Mouse (Mus musculus) heart, embryonic 15.5 days (tissue): ENCODE measurements around the gene Ctsc. TPM values are rescaled to one million over a fixed set of nuclear protein-coding genes. Genes with fewer than 3 reads are reported as not detected.
A peak's percentile ranks its signal among the peaks of the same experiment; 100 is the strongest.

Experiments
- ATAC-seq: fragments of 200-750 bp; cut with Nextera tagmentation; replicated peaks from 2 replicates; pipeline ENCODE4 v1.8.0; 2017; ENCODE audit warnings: low read depth, moderate TSS enrichment; ENCODE audit not compliant: insufficient number of reproducible peaks, insufficient read depth, low FRiP score
- H3K27ac ChIP-seq: fragments of 300-500 bp; sonication (generic); 2 replicates; pipeline ENCODE4 v1.5.1; 2015; ENCODE audit warnings: mild to moderate bottlenecking, inconsistent platforms
- H3K27me3 ChIP-seq: fragments of 300-500 bp; sonication (generic); 2 replicates; pipeline ENCODE4 v1.6.1; 2015; ENCODE audit warnings: inconsistent platforms
- H3K36me3 ChIP-seq: fragments of 300-500 bp; sonication (generic); 2 replicates; pipeline ENCODE4 v1.6.1; 2015; ENCODE audit warnings: mild to moderate bottlenecking, inconsistent platforms
- H3K4me1 ChIP-seq: fragments of 300-500 bp; sonication (generic); replicated peaks from 2 replicates; pipeline ENCODE4 v1.6.1; 2015; ENCODE audit warnings: inconsistent platforms
- H3K4me2 ChIP-seq: fragments of 300-500 bp; sonication (generic); 2 replicates; pipeline ENCODE4 v1.6.1; 2015; ENCODE audit warnings: inconsistent platforms, mild to moderate bottlenecking, moderate library complexity
- H3K4me3 ChIP-seq: fragments of 300-500 bp; sonication (generic); 2 replicates; pipeline ENCODE4 v1.5.1; 2015; ENCODE audit warnings: mild to moderate bottlenecking, inconsistent platforms
- H3K9ac ChIP-seq: fragments of 300-500 bp; sonication (generic); 2 replicates; pipeline ENCODE4 v1.6.1; 2015; ENCODE audit warnings: mild to moderate bottlenecking, inconsistent platforms
- H3K9me3 ChIP-seq: fragments of 300-500 bp; sonication (generic); replicated peaks from 2 replicates; pipeline ENCODE4 v1.6.1; 2016; ENCODE audit warnings: inconsistent platforms
- WGBS: fragments of 180-500 bp; shearing (Covaris S2); methylation state at CpG from one replicate; pipeline ENCODE4 v1.1.7; 2015; ENCODE audit warnings: mixed read lengths; 5-methylcytosine and 5-hydroxymethylcytosine counted together
- polyA plus RNA-seq: library from polyadenylated mRNA; unstranded; fragments of >200 nt; fragmentation: Nextera tagmentation; extraction: Ambion mirVana; gene quantifications from 2 replicates; pipeline ENCODE4 v1.2.1, GENCODE M21; 2015

Gene Ctsc
- polyA plus RNA-seq, 1 experiment from 2014 or later: 35.6 TPM

DNA sequence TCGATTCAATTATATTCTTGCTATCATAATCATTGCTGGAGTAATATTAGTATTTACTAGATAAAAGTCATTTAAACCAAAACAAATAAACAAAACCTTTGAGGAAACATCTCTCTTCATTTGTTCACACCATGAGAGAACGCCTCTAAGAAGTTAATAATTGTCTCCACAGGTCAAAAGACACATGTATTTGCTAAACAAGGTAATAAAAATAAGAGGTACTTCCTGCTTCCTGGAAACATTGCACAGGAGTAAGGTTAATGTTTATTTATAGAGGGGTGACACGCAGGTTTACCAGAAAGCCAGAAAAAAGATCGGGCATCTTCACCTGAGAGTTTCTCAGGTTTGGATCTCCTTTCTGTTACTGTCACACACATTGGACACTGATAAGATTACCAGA lies 16.1 kb upstream of the Ctsc start:
- Histone ChIP-seq H3K27ac (no peak overlapping the region), H3K36me3 (no peaks in the 10 kb centered on the region), H3K4me2 (no peak overlapping the region), H3K27me3 (no peaks in the 10 kb centered on the region), H3K9ac (no peak overlapping the region), H3K9me3 (no peaks in the 10 kb centered on the region), H3K4me1 (no peaks in the 10 kb centered on the region), H3K4me3 (no peak overlapping the region)
- no peak for ATAC-seq
- WGBS: 66% methylated on average over 4 of the region's 4 CpGs

DNA sequence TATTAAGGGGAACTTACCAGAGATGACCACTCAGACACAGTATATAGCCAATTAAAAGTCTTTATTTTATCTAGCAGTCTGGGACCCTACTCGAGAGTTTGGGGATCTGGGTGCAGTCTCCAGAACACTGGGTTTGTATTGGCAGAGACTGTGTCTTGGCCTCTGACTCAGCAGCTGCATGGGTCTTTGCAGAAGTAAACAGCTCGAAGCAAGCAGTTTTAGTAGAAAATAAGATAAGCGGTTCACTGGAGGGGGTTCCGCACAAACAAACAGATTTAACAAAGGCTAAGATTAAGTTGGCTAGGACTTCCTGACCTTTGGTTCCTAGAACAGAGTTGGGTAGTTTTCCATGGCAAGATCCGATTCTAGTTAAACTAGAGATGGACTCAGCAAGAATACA lies 13.0 kb upstream of the Ctsc start:
- Histone ChIP-seq H3K27me3 (no peaks in the 10 kb centered on the region), H3K4me2 (no peak overlapping the region), H3K4me1 (no peaks in the 10 kb centered on the region), H3K9me3 (no peaks in the 10 kb centered on the region), H3K27ac (no peak overlapping the region), H3K9ac (no peak overlapping the region), H3K4me3 (no peak overlapping the region), H3K36me3 (no peaks in the 10 kb centered on the region)
- no peak for ATAC-seq
- WGBS: 66% methylated on average over 5 of the region's 5 CpGs

- Histone ChIP-seq H3K27ac (no peak overlapping the region), H3K4me1 (no peaks in the 10 kb centered on the region), H3K36me3 (no peaks in the 10 kb centered on the region), H3K4me2 (no peak overlapping the region), H3K27me3 (no peaks in the 10 kb centered on the region), H3K9me3 (no peaks in the 10 kb centered on the region), H3K9ac (no peak overlapping the region), H3K4me3 (no peak overlapping the region)
- WGBS: 84% methylated on average over 1 of the region's 1 CpGs
- ATAC-seq: no peak
These were observed 8.0 kb upstream of the Ctsc start for GRCm38 (mm10) chr7:88269913-88270312.

DNA sequence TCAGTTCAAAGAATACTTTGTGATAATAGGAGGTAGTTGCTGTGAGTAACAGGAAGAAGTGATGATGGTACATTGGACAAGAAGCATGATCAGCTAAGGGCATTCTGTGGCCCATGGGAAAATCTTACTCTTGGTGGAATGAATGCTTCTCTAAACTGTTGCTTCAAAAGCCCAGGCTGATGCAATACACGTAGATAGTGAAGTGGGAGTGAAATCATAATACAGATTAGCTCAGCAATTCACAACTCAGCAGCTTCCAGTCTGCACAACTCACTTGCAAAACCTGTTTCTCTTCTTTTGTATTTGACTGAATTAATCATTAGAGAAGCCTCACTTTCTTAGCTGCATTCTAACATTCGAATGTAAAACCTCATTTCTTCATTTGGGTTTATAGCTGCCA lies 6.4 kb upstream of the Ctsc start:
- H3K27ac ChIP-seq: no peak overlapping the region
- ATAC-seq: no peak
- H3K4me1 ChIP-seq: no peaks in the 10 kb centered on the region

DNA sequence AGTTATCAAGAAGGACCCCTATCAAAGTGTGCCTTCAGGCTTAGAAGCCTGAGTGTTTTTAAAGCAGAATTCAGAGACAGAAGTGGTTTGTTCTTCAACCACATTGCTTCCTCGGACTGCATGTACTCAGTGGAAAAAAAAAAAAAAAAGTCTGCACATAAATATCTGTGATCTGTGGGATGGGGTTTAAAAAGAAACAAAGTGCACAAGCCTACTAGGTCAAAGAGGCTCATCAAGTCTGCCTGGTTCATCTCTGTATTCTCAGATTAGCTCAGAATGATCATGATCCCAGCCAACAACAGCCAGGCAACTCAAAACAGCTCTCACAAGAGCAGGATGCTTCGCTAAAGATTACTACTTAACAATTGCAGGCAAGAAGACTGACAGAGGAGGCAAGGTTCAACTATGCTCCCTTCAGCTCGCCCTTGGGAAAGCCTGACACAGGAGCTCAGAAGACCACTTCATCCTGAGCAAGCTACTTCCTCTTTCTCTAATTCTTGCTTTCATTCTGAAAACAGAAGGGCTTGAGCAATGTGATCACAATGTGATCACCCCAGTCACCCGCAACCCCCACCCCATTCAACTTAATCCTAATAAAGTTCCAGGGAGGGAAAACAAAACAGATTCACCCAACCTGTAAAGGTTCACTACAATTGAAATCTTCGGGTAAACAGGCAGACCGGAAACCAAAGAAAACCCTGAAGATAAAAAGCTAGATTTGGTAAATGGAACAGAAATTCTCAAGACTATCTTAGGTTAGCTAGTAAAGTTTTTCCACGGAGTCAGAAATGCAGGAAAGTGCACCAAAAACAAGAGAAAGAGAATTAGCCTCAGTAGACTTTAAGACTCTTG lies 745 bp upstream of the Ctsc start:
- WGBS: 34% methylated on average over 7 of the region's 7 CpGs
- Histone ChIP-seq H3K4me3 (peak overlapping the region; percentile 73), H3K27me3 (no peaks in the 10 kb centered on the region), H3K4me2 (peak overlapping the region; percentile 94), H3K36me3 (no peaks in the 10 kb centered on the region), H3K4me1 (peaks cover 12% of the 10 kb centered on the region), H3K27ac (peak overlapping the region; percentile 78), H3K9ac (peak overlapping the region; percentile 72; the same call in 1 of the 2 replicates), H3K9me3 (no peaks in the 10 kb centered on the region)
- no peak for ATAC-seq

More for the DNA sequence above, 6.4 kb upstream of the Ctsc start:
- WGBS: 37% methylated on average over 2 of the region's 2 CpGs
- no peak overlapping the region for H3K4me2 ChIP-seq
- H3K4me3 ChIP-seq: no peak overlapping the region
- H3K36me3 ChIP-seq: no peaks in the 10 kb centered on the region
- H3K9me3 ChIP-seq: no peaks in the 10 kb centered on the region
- H3K27me3 ChIP-seq: no peaks in the 10 kb centered on the region
- no peak overlapping the region for H3K9ac ChIP-seq

DNA sequence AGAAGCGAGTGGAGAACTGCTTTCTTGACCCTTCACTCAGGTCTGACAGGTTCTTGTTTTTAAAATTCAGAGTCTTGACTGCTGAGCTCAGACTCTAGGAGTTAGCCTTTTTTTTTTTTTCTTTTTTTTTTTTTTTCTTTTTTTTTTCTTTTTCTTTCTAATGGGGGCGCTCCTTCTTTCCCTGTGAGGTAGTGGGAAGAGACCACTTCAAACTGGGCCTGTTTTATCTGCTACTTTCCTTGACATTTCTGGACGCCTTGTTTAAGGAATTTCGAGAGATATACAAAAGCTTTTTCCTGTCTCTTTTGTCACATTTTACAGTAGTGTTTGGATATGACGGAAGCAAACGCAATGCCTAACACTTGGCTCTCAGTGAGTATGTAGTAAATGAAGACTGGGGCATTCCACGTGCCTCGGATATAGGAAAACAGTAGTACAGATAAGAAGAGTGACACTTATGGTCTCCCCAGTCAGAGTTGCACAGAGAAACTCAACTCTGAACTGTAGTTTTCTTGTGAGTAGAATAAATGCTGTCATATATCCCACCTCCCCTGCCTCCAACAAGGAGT lies 827 bp downstream of the Ctsc start:
- Histone ChIP-seq H3K27ac (peak overlapping the region; percentile 78; the same call in 1 of the 2 replicates), H3K4me1 (peaks cover 12% of the 10 kb centered on the region), H3K9ac (peak overlapping the region; percentile 72), H3K4me2 (peak overlapping the region; percentile 94), H3K36me3 (no peaks in the 10 kb centered on the region), H3K27me3 (no peaks in the 10 kb centered on the region), H3K4me3 (peak overlapping the region; percentile 73), H3K9me3 (no peaks in the 10 kb centered on the region)
- WGBS: 15% methylated on average over 8 of the region's 8 CpGs
- ATAC-seq: no peak

DNA sequence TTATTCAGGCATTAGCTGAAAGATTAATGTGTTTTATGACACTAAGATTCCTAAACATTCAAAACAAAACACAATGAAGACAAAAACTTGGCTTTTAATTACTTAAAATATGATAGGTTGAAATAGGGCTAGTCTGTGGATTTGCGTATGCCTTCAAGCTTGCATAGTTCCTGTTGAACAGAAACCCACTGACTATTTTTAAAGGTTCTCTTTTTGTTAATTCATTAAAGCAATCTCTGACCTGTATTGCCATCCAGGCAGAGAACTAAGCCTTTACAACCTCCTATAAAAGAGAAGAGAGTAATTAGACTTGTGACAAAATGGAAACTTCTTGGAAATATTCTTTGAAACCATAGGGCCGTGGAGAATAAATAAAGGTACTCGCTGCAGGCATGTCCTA lies 7.4 kb downstream of the Ctsc start:
- H3K4me3 ChIP-seq: no peak overlapping the region
- no peak overlapping the region for H3K9ac ChIP-seq
- H3K36me3 ChIP-seq: no peaks in the 10 kb centered on the region
- no peaks in the 10 kb centered on the region for H3K4me1 ChIP-seq
- no peak overlapping the region for H3K27ac ChIP-seq
- H3K9me3 ChIP-seq: no peaks in the 10 kb centered on the region
- WGBS: 85% methylated on average over 3 of the region's 3 CpGs
- no peak overlapping the region for H3K4me2 ChIP-seq
- ATAC-seq: no peak
- no peaks in the 10 kb centered on the region for H3K27me3 ChIP-seq

GRCm38 (mm10) chr7:88291036-88291435 lies 13.2 kb downstream of the Ctsc start:
- Histone ChIP-seq H3K27me3 (no peaks in the 10 kb centered on the region), H3K4me3 (no peak overlapping the region), H3K9me3 (no peaks in the 10 kb centered on the region), H3K36me3 (no peaks in the 10 kb centered on the region), H3K4me1 (no peaks in the 10 kb centered on the region), H3K4me2 (no peak overlapping the region), H3K27ac (no peak overlapping the region), H3K9ac (no peak overlapping the region)
- 81% methylated on average over 2 of the region's 2 CpGs for WGBS
- no peak for ATAC-seq

- WGBS: 75% methylated on average over 2 of the region's 2 CpGs
- no peak for ATAC-seq
These were observed 14.2 kb downstream of the Ctsc start for GRCm38 (mm10) chr7:88292044-88292443.

DNA sequence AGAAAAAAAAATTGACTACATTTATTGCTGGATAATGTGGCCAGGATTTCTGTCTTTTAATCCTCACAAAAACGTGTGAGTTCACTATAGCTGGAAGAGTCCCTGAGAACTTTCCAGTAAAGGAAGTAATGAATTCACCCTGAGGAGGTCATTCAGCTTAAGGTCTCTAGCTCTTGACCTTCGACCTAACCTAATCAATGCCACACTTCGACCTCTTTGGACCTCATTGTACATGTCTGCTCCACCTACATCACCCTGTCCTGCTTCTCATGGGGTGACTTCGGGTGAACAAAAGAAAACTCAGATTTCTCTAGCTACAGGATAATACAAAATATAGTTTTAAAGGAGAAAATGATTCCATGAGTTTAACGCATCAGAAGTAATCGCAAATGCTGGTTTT lies 16.0 kb downstream of the Ctsc start:
- Histone ChIP-seq H3K9me3 (no peaks in the 10 kb centered on the region), H3K4me1 (no peaks in the 10 kb centered on the region), H3K4me3 (no peak overlapping the region), H3K27me3 (no peaks in the 10 kb centered on the region), H3K9ac (no peak overlapping the region), H3K4me2 (no peak overlapping the region), H3K36me3 (no peaks in the 10 kb centered on the region), H3K27ac (no peak overlapping the region)
- WGBS: 71% methylated on average over 6 of the region's 6 CpGs
- no peak for ATAC-seq

More at GRCm38 (mm10) chr7:88292044-88292443, 14.2 kb downstream of the Ctsc start:
- no peak overlapping the region for H3K4me2 ChIP-seq
- H3K9ac ChIP-seq: no peak overlapping the region
- no peaks in the 10 kb centered on the region for H3K4me1 ChIP-seq
- no peak overlapping the region for H3K4me3 ChIP-seq
- H3K27me3 ChIP-seq: no peaks in the 10 kb centered on the region
- H3K36me3 ChIP-seq: no peaks in the 10 kb centered on the region
- H3K9me3 ChIP-seq: no peaks in the 10 kb centered on the region
- no peak overlapping the region for H3K27ac ChIP-seq

DNA sequence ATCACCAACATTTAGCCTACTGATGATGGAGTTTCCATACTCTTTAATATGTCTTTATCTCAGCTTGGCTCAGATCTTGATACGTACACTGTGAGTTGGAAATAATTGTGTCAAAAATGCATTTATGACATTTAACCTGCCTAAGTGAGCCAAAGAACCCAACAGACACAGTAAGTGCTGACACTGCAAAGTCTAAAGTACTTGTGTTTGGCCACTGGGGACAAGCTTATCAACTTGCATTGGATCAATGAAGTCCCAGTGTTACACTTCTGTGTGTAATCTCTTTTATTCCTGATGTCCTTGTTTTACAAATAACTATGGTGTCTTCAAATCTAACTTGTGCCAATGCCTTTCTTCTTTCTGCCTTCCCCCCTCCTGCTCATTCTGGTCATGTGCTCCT lies 18.1 kb downstream of the Ctsc start:
- Histone ChIP-seq H3K9me3 (no peaks in the 10 kb centered on the region), H3K27ac (no peak overlapping the region), H3K4me2 (no peak overlapping the region), H3K4me1 (no peaks in the 10 kb centered on the region), H3K27me3 (no peaks in the 10 kb centered on the region), H3K4me3 (no peak overlapping the region), H3K36me3 (no peaks in the 10 kb centered on the region), H3K9ac (no peak overlapping the region)
- no peak for ATAC-seq
- 83% methylated on average over 1 of the region's 1 CpGs for WGBS

DNA sequence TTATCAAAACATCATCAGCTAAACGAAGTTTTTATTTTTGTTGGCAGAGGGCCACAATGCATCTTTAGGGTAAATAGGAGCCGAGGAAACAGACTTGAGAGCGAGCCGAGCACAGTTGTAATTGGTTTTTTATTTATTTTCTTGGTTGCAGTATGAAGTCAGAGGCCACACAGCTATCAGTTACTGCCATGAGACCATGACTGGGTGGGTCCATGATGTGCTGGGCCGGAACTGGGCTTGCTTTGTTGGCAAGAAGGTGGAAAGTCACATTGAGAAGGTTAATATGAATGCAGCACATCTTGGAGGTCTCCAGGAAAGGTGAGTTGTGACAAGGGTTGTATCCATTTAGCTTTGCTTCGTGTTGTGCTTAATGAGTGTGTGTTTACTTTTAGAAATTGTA lies 19.0 kb downstream of the Ctsc start:
- Histone ChIP-seq H3K4me3 (no peak overlapping the region), H3K4me1 (no peaks in the 10 kb centered on the region), H3K36me3 (no peaks in the 10 kb centered on the region), H3K9me3 (no peaks in the 10 kb centered on the region), H3K9ac (no peak overlapping the region), H3K27me3 (no peaks in the 10 kb centered on the region), H3K27ac (no peak overlapping the region), H3K4me2 (no peak overlapping the region)
- WGBS: 61% methylated on average over 6 of the region's 6 CpGs
- no peak for ATAC-seq
